Mouse (Mus musculus): ENCODE measurements at regions not wholly inside any gene's neighbourhood (a gene's known extent, or its start where the extent isn't known, plus 50 kb on each side); places are given as distances from the start of the nearest gene placed in this dataset.

DNA sequence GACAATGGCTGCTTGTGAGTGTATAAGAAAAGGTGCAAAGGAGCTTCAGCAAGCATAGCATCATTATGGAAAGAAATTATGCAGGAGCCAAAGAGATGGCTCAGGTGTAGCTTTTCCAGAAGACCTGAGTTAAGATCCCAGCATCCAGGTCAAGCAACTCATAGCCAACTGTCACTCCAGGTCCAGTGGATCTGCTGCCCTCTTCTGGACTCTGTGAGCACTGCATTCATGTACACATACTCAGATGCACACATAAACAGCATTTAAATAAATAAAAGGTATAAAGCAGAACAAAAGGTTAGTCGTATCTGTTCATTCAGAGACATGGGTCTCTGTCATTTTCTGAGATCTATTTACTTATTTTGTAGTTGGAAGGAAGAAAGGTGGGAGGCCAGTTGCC, 112.0 kb upstream of the Zfp618 start:
- Histone ChIP-seq H3K9ac (replicated peaks) (no peak overlapping the region), H3K36me3 (no peaks in the 10 kb centered on the region), H3K4me2 (no peak overlapping the region), H3K4me1 (replicated peaks) (no peaks in the 10 kb centered on the region), H3K9me3 (no peaks in the 10 kb centered on the region), H3K4me3 (replicated peaks) (no peak overlapping the region), H3K27me3 (no peaks in the 10 kb centered on the region), H3K27ac (no peak overlapping the region)
- 83% methylated on average over 1 of the region's 1 CpGs for WGBS
- no peak for ATAC-seq (ENCODE audit: insufficient number of reproducible peaks, insufficient read depth, low FRiP score, low TSS enrichment, low read depth)

GRCm38 (mm10) chr4:62856406-62856805, 109.0 kb upstream of the Zfp618 start:
- Histone ChIP-seq H3K4me1 (replicated peaks) (no peaks in the 10 kb centered on the region), H3K27ac (no peak overlapping the region), H3K27me3 (no peaks in the 10 kb centered on the region), H3K36me3 (no peaks in the 10 kb centered on the region), H3K4me3 (replicated peaks) (no peak overlapping the region), H3K4me2 (no peak overlapping the region), H3K9me3 (no peaks in the 10 kb centered on the region), H3K9ac (replicated peaks) (no peak overlapping the region)
- WGBS, result 58% methylated on average over 3 of the region's 3 CpGs
- no peak for ATAC-seq (ENCODE audit: insufficient number of reproducible peaks, insufficient read depth, low FRiP score, low TSS enrichment, low read depth)

- H3K9ac ChIP-seq (replicated peaks), result no peak overlapping the region
- H3K27me3 ChIP-seq, result no peaks in the 10 kb centered on the region
- no peak overlapping the region for H3K4me2 ChIP-seq
- no peak overlapping the region for H3K4me3 ChIP-seq (replicated peaks)
- no peak overlapping the region for H3K27ac ChIP-seq
- H3K36me3 ChIP-seq, result no peaks in the 10 kb centered on the region
- WGBS, result 90% methylated on average over 3 of the region's 3 CpGs
- no peaks in the 10 kb centered on the region for H3K9me3 ChIP-seq
- H3K4me1 ChIP-seq (replicated peaks), result no peaks in the 10 kb centered on the region
- no peak for ATAC-seq (ENCODE audit: insufficient number of reproducible peaks, insufficient read depth, low FRiP score, low TSS enrichment, low read depth)
Measured at GRCm38 (mm10) chr4:62862756-62863155, 102.6 kb upstream of the Zfp618 start.

- H3K4me2 ChIP-seq, result no peak overlapping the region
- H3K4me1 ChIP-seq (replicated peaks), result no peaks in the 10 kb centered on the region; the same call in none of the 2 replicates
- H3K4me3 ChIP-seq (replicated peaks), result no peak overlapping the region
- no peaks in the 10 kb centered on the region for H3K27me3 ChIP-seq
- WGBS, result 77% methylated on average over 14 of the region's 14 CpGs
- H3K27ac ChIP-seq, result no peak overlapping the region
- ATAC-seq (ENCODE audit: insufficient number of reproducible peaks, insufficient read depth, low FRiP score, low TSS enrichment, low read depth), result no peak
- H3K36me3 ChIP-seq, result no peaks in the 10 kb centered on the region
- H3K9ac ChIP-seq (replicated peaks), result no peak overlapping the region
- no peaks in the 10 kb centered on the region; the same call in 1 of the 2 replicates for H3K9me3 ChIP-seq
Measured at GRCm38 (mm10) chr4:62870391-62870983, 94.9 kb upstream of the Zfp618 start.

DNA sequence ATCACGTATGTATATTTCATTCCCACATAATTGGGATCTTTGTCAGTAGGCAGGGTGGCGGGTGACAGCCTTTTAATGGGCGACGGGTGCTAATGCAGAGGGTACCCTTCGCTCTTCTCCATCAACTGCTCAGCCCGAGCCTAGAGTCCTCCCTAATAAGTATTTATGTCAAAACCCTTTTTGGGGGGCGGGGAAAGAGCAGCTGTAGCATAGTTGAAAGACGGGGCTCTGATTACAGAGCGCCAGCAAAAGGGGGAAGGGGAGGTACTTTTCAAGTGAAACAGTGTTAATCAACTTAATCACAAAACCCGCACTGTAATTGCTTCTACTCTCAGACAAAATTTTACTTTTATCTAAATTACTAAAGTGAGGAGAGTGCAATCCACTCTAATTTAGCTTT, 92.8 kb upstream of the Zfp618 start:
- no peaks in the 10 kb centered on the region for H3K36me3 ChIP-seq
- H3K27ac ChIP-seq, result no peak overlapping the region
- no peak for ATAC-seq (ENCODE audit: insufficient number of reproducible peaks, insufficient read depth, low FRiP score, low TSS enrichment, low read depth)
- no peak overlapping the region for H3K4me2 ChIP-seq
- H3K4me3 ChIP-seq (replicated peaks), result no peak overlapping the region
- no peaks in the 10 kb centered on the region; the same call in none of the 2 replicates for H3K4me1 ChIP-seq (replicated peaks)
- WGBS, result 77% methylated on average over 10 of the region's 10 CpGs
- H3K27me3 ChIP-seq, result no peaks in the 10 kb centered on the region
- no peaks in the 10 kb centered on the region; the same call in 1 of the 2 replicates for H3K9me3 ChIP-seq
- no peak overlapping the region for H3K9ac ChIP-seq (replicated peaks)

DNA sequence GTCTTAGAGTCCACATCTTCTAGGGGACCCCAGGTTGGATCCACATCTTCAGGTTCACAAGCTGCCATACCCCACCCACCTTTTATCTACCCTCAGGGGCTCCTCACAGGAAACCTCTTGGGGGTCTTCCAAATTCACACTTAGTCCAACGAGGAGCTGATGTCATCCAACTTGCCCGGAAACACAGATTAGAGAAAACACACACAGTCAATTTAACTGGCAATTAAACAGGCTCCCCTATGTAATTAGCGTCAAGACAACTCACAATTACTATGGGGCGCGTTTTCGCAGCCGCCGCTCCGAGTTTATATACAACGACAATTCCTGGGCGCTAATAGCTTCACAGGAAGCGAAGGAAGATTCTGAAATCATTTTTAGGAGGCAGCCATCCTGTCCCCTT, 91.4 kb upstream of the Zfp618 start:
- Histone ChIP-seq H3K27ac (no peak overlapping the region), H3K27me3 (no peaks in the 10 kb centered on the region), H3K36me3 (no peaks in the 10 kb centered on the region), H3K4me2 (no peak overlapping the region), H3K9ac (replicated peaks) (no peak overlapping the region), H3K4me3 (replicated peaks) (no peak overlapping the region), H3K4me1 (replicated peaks) (no peaks in the 10 kb centered on the region; the same call in none of the 2 replicates), H3K9me3 (no peaks in the 10 kb centered on the region; the same call in 1 of the 2 replicates)
- 63% methylated on average over 12 of the region's 12 CpGs for WGBS
- ATAC-seq (ENCODE audit: insufficient number of reproducible peaks, insufficient read depth, low FRiP score, low TSS enrichment, low read depth), result no peak

GRCm38 (mm10) chr4:62878063-62878462, 87.3 kb upstream of the Zfp618 start:
- no peaks in the 10 kb centered on the region for H3K9me3 ChIP-seq
- H3K27ac ChIP-seq, result no peak overlapping the region
- no peak overlapping the region for H3K4me2 ChIP-seq
- H3K36me3 ChIP-seq, result no peaks in the 10 kb centered on the region
- no peaks in the 10 kb centered on the region for H3K27me3 ChIP-seq
- H3K4me3 ChIP-seq (replicated peaks), result no peak overlapping the region
- ATAC-seq (ENCODE audit: insufficient number of reproducible peaks, insufficient read depth, low FRiP score, low TSS enrichment, low read depth), result no peak
- WGBS, result 81% methylated on average over 7 of the region's 7 CpGs
- H3K4me1 ChIP-seq (replicated peaks), result no peaks in the 10 kb centered on the region; the same call in 1 of the 2 replicates
- no peak overlapping the region for H3K9ac ChIP-seq (replicated peaks)

DNA sequence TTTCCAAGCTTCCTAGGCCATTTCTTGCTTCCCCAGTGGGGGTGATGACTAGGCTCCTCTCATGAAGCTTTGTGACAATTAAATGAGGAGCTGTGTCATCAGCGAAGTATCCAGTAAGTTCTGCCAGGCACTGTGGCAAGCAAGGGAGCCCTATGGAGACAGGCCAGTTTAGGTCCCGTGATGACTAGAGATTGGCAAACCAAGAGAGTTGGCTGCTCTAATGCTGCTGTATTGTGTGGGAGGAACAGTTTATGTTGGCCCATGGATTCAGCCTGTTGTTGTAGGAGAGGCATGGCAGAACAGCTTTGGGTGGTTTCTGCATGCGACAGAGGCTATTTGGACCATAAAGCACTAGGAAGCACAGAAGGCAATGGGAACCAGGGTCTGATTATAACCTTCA, 86.4 kb upstream of the Zfp618 start:
- Histone ChIP-seq H3K27me3 (no peaks in the 10 kb centered on the region), H3K4me1 (replicated peaks) (no peaks in the 10 kb centered on the region; the same call in 1 of the 2 replicates), H3K4me3 (replicated peaks) (no peak overlapping the region), H3K9ac (replicated peaks) (no peak overlapping the region), H3K36me3 (no peaks in the 10 kb centered on the region), H3K27ac (no peak overlapping the region), H3K9me3 (no peaks in the 10 kb centered on the region), H3K4me2 (no peak overlapping the region)
- WGBS, result 96% methylated on average over 3 of the region's 3 CpGs
- ATAC-seq (ENCODE audit: insufficient number of reproducible peaks, insufficient read depth, low FRiP score, low TSS enrichment, low read depth), result no peak

GRCm38 (mm10) chr4:62881824-62882223, 83.5 kb upstream of the Zfp618 start:
- Histone ChIP-seq H3K27me3 (0 out of 2 replicates have a peak, but pooled peaks cover 5% of the 10 kb centered on the region), H3K27ac (no peak overlapping the region), H3K4me2 (no peak overlapping the region), H3K36me3 (no peaks in the 10 kb centered on the region), H3K9me3 (no peaks in the 10 kb centered on the region), H3K4me1 (replicated peaks) (no peaks in the 10 kb centered on the region), H3K9ac (replicated peaks) (no peak overlapping the region), H3K4me3 (replicated peaks) (no peak overlapping the region)
- no peak for ATAC-seq (ENCODE audit: insufficient number of reproducible peaks, insufficient read depth, low FRiP score, low TSS enrichment, low read depth)
- 76% methylated on average over 11 of the region's 11 CpGs for WGBS

DNA sequence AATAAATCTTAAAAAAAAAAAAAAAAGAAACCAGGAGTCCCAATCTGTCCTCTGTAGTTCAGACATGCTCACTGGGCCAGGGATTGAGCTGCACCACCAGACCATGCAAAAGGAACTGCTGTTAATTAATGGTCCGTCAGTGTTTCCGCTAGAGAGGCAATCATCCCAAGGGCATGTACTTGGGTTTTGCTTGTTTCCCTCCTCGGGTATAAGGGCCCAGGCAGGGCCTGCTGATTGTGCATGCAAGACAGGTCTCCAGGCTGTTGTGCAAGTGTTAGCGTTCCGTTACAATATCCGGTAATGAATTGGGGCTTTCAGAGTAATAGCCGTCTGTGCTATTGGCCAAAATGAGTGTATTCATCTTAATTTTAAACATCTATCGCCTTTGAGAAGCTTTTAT, 83.1 kb upstream of the Zfp618 start:
- 88% methylated on average over 8 of the region's 8 CpGs for WGBS
- no peaks in the 10 kb centered on the region for H3K36me3 ChIP-seq
- H3K4me1 ChIP-seq (replicated peaks), result no peaks in the 10 kb centered on the region
- no peaks in the 10 kb centered on the region for H3K9me3 ChIP-seq
- H3K4me3 ChIP-seq (replicated peaks), result no peak overlapping the region
- no peak overlapping the region for H3K9ac ChIP-seq (replicated peaks)
- no peak overlapping the region for H3K27ac ChIP-seq
- 0 out of 2 replicates have a peak, but pooled peaks cover 5% of the 10 kb centered on the region for H3K27me3 ChIP-seq
- ATAC-seq (ENCODE audit: insufficient number of reproducible peaks, insufficient read depth, low FRiP score, low TSS enrichment, low read depth), result no peak
- no peak overlapping the region for H3K4me2 ChIP-seq

DNA sequence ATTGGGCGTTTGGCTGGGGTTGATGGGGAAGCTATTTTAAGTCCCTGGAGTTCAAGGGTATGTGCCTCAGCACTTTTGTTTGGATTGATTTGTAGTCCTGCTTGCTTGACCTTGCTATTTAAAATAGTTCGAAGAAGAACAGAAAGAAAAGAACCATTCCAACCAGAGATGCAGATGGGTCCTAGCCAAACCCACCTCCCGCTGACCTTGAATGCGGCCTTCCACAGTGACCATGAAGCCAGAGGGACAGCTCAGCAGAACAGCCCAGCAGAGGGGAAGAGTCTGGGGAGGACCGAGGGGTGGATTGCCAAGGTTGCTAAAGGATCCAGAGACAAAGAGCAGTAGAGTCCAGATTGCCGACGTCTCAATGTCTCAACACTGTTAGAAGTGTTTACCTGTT, 76.6 kb upstream of the Zfp618 start:
- ATAC-seq (ENCODE audit: insufficient number of reproducible peaks, insufficient read depth, low FRiP score, low TSS enrichment, low read depth), result no peak
- no peaks in the 10 kb centered on the region for H3K36me3 ChIP-seq
- 87% methylated on average over 7 of the region's 7 CpGs for WGBS
- no peak overlapping the region for H3K9ac ChIP-seq (replicated peaks)
- H3K4me3 ChIP-seq (replicated peaks), result no peak overlapping the region
- no peak overlapping the region for H3K4me2 ChIP-seq
- H3K27ac ChIP-seq, result no peak overlapping the region
- peaks cover 7% of the 10 kb centered on the region; the same call in 1 of the 2 replicates for H3K4me1 ChIP-seq (replicated peaks)
- H3K27me3 ChIP-seq, result peaks cover 27% of the 10 kb centered on the region
- H3K9me3 ChIP-seq, result no peaks in the 10 kb centered on the region

- H3K4me3 ChIP-seq (replicated peaks), result no peak overlapping the region
- H3K4me1 ChIP-seq (replicated peaks), result peaks cover 7% of the 10 kb centered on the region; the same call in 1 of the 2 replicates
- no peak overlapping the region for H3K4me2 ChIP-seq
- H3K27me3 ChIP-seq, result peaks cover 27% of the 10 kb centered on the region
- H3K9me3 ChIP-seq, result no peaks in the 10 kb centered on the region
- no peak overlapping the region for H3K9ac ChIP-seq (replicated peaks)
- WGBS, result 47% methylated on average over 4 of the region's 4 CpGs
- ATAC-seq (ENCODE audit: insufficient number of reproducible peaks, insufficient read depth, low FRiP score, low TSS enrichment, low read depth), result no peak
- H3K36me3 ChIP-seq, result no peaks in the 10 kb centered on the region
- H3K27ac ChIP-seq, result no peak overlapping the region
Measured at GRCm38 (mm10) chr4:62889708-62890107, 75.7 kb upstream of the Zfp618 start.

Measured in limb, embryonic 12.5 days (tissue).